Mouse (Mus musculus): ENCODE results near the gene Pomc. TPM values are rescaled to one million over a fixed set of nuclear protein-coding genes. Genes with fewer than 3 reads are reported as not detected.

Gene Pomc
- 3.2 TPM for polyA plus RNA-seq (2015; fragmentation: Illumina TruSeq; extraction: RNeasy Lipid Tissue Mini Kit (QIAGEN cat#74804); ENCODE audit: low read depth, low replicate concordance)

DNA sequence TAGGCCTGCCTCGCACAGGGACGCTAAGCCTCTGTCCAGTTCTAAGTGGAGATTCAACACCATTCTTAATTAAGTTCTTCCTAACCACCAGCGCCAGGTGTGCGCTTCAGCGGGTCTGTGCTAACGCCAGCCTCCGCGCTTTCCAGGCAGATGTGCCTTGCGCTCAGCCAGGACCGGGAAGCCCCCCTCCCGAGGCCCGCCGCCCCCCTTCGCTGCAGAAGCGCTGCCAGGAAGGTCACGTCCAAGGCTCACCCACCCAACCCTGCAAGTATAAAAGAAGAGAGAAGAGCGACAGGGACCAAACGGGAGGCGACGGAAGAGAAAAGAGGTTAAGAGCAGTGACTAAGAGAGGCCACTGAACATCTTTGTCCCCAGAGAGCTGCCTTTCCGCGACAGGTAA is at the start of gene Pomc:
Gene Pomc, plus strand, starts transcription at position 301 of the 400 bp plus-strand sequence.

Other genes starting within 250 kb of the Pomc start
- 20.4 TPM for gene Dnmt3a, start 148.9 kb upstream of the Pomc start, polyA plus RNA-seq (2015; fragmentation: Illumina TruSeq; extraction: RNeasy Lipid Tissue Mini Kit (QIAGEN cat#74804); ENCODE audit: low read depth, low replicate concordance)
- 81.5 TPM for gene Efr3b, start 84.0 kb downstream of the Pomc start, polyA plus RNA-seq (2015; fragmentation: Illumina TruSeq; extraction: RNeasy Lipid Tissue Mini Kit (QIAGEN cat#74804); ENCODE audit: low read depth, low replicate concordance)
- gene Dnajc27, start 127.6 kb downstream of the Pomc start, polyA plus RNA-seq (2015; fragmentation: Illumina TruSeq; extraction: RNeasy Lipid Tissue Mini Kit (QIAGEN cat#74804); ENCODE audit: low read depth, low replicate concordance) = 74.9 TPM
- gene Adcy3, start 178.2 kb downstream of the Pomc start, polyA plus RNA-seq (2015; fragmentation: Illumina TruSeq; extraction: RNeasy Lipid Tissue Mini Kit (QIAGEN cat#74804); ENCODE audit: low read depth, low replicate concordance) = 31.2 TPM